Mouse (Mus musculus): ENCODE results near the gene Grb10.

GRCm38 (mm10) chr11:11963587-11963986 lies 74.9 kb downstream of the Grb10 start:
- no peak for TF ChIP-seq POLR2A (IDR thresholded peaks at IDR 0.05; ENCODE audit: low read depth, low read length)
- TF ChIP-seq CTCF (IDR thresholded peaks at IDR 0.05; ENCODE audit: extremely low read depth, insufficient read depth, insufficient read length, insufficient replicate concordance) = no peak
